Mouse (Mus musculus) layer of hippocampus, adult 18-20 months (tissue): ENCODE measurements at regions not wholly inside any gene's neighbourhood (a gene's known extent, or its start where the extent isn't known, plus 50 kb on each side); places are given as distances from the start of the nearest gene placed in this dataset.
"Not testable (repeated sequence)": the region's sequence is repeated elsewhere in the genome, so short reads cannot be mapped to it uniquely, and the experiment has no call there.

ENCODE experiments used
- DNase-seq, 2 experiments: peaks; one replicate each; pipeline ENCODE4 v3.0.0; 2022; ENCODE audit warnings: low spot score in 2 of 2

GRCm38 (mm10) chr1:96626271-96626670, 245.7 kb downstream of the Slco4c1 start:
- DNase-seq: no peak

- not testable (repeated sequence) for DNase-seq
Measured at GRCm38 (mm10) chr1:96625326-96625725, 246.6 kb downstream of the Slco4c1 start.

GRCm38 (mm10) chr1:96596141-96596540, 275.8 kb downstream of the Slco4c1 start:
- DNase-seq: no peak

GRCm38 (mm10) chr1:96569281-96569680, 302.7 kb downstream of the Slco4c1 start:
- no peak for DNase-seq

- no peak for DNase-seq
Measured at GRCm38 (mm10) chr1:96563279-96563910, 308.6 kb downstream of the Slco4c1 start.

GRCm38 (mm10) chr1:96556258-96556657, 315.7 kb downstream of the Slco4c1 start:
- no peak for DNase-seq

GRCm38 (mm10) chr1:96519347-96519746, 352.6 kb downstream of the Slco4c1 start:
- no peak for DNase-seq

GRCm38 (mm10) chr1:96501007-96501406, 371.0 kb downstream of the Slco4c1 start:
- DNase-seq: no peak

- no peak for DNase-seq
Measured at GRCm38 (mm10) chr1:96482816-96483215, 389.2 kb downstream of the Slco4c1 start.

- DNase-seq: no peak
Measured at GRCm38 (mm10) chr1:96450852-96451251, 421.1 kb downstream of the Slco4c1 start.

GRCm38 (mm10) chr1:96445215-96445614, 426.8 kb downstream of the Slco4c1 start:
- no peak for DNase-seq

- DNase-seq: no peak
Measured at GRCm38 (mm10) chr1:96433057-96433456, 438.9 kb downstream of the Slco4c1 start.

- DNase-seq: no peak
Measured at GRCm38 (mm10) chr1:96423481-96423880, 448.5 kb downstream of the Slco4c1 start.

- no peak for DNase-seq
Measured at GRCm38 (mm10) chr1:96410837-96411612, 460.9 kb downstream of the Slco4c1 start.

GRCm38 (mm10) chr1:96397982-96398381, 474.0 kb downstream of the Slco4c1 start:
- DNase-seq: no peak

- no peak for DNase-seq
Measured at GRCm38 (mm10) chr1:96388417-96388816, 483.6 kb downstream of the Slco4c1 start.

- DNase-seq: no peak
Measured at GRCm38 (mm10) chr1:96385916-96386315, 486.1 kb downstream of the Slco4c1 start.

GRCm38 (mm10) chr1:96362713-96363441, 509.1 kb downstream of the Slco4c1 start:
- DNase-seq: no peak

- no peak for DNase-seq
Measured at GRCm38 (mm10) chr1:96347231-96347630, 524.7 kb downstream of the Slco4c1 start.

GRCm38 (mm10) chr1:96346465-96347002, 525.4 kb downstream of the Slco4c1 start:
- DNase-seq: no peak

- no peak for DNase-seq
Measured at GRCm38 (mm10) chr1:96315721-96316120, 556.2 kb downstream of the Slco4c1 start.

- no peak for DNase-seq
Measured at GRCm38 (mm10) chr1:96301238-96301637, 570.7 kb downstream of the Slco4c1 start.
